Mouse (Mus musculus): Measurements from ENCODE around the gene Soat2.

- TF ChIP-seq CTCF (conservative IDR thresholded peaks at IDR 0.05 in 1 of 2, IDR thresholded peaks at IDR 0.05 in 1 of 2; ENCODE audit: low read depth in 2 of 2, low read length in 2 of 2) (no peak), CHD1 (IDR thresholded peaks at IDR 0.05; ENCODE audit: low read depth, low read length) (no peak), MAX (IDR thresholded peaks at IDR 0.05; ENCODE audit: low read length) (no peak), MAZ (IDR thresholded peaks at IDR 0.05; ENCODE audit: low read depth, low read length) (no peak), ETS1 (conservative IDR thresholded peaks at IDR 0.05; ENCODE audit: low read depth, low read length) (no peak), ZMIZ1 (IDR thresholded peaks at IDR 0.05; ENCODE audit: low read depth, low read length) (no peak), POLR2A (IDR thresholded peaks at IDR 0.05; ENCODE audit: low read depth, low read length) (no peak), SIN3A (IDR thresholded peaks at IDR 0.05; ENCODE audit: low read length) (no peak)
Measured at GRCm38 (mm10) chr15:102116753-102117415, 33.4 kb upstream of the Soat2 start.

Data from CH12.LX (cell line).